Mouse (Mus musculus) embryo, embryonic 11 days (tissue): ENCODE results near the gene Fam120b.
A peak's percentile ranks its signal among the peaks of the same experiment; 100 is the strongest.

Experiments
- DNase-seq: peaks from one replicate; pipeline ENCODE4 v3.0.0-alpha.2; 2015

The Fam120b gene

DNA sequence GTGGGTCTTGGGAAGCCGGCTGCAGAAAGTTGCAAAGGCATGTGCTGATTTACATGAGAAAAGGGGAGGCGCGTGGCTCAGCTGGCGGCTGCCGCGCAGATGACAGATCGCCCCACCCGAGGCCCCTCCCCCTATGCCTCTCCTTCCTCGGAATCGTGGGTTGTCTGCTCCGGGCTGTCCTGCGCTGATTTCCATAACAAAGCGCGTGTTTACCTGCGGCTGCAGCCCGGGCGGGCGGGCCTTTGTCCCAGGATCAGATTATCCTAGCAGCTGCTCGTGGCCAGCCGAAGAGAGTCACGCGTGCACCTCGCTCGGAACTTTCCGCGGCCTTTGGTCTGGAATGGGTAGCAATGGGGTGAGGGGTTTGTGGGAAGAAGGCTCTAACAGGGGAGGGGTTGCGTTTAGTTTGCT lies 15.4 kb upstream of the Fam120b start:
- peak; percentile 84 for DNase-seq

DNA sequence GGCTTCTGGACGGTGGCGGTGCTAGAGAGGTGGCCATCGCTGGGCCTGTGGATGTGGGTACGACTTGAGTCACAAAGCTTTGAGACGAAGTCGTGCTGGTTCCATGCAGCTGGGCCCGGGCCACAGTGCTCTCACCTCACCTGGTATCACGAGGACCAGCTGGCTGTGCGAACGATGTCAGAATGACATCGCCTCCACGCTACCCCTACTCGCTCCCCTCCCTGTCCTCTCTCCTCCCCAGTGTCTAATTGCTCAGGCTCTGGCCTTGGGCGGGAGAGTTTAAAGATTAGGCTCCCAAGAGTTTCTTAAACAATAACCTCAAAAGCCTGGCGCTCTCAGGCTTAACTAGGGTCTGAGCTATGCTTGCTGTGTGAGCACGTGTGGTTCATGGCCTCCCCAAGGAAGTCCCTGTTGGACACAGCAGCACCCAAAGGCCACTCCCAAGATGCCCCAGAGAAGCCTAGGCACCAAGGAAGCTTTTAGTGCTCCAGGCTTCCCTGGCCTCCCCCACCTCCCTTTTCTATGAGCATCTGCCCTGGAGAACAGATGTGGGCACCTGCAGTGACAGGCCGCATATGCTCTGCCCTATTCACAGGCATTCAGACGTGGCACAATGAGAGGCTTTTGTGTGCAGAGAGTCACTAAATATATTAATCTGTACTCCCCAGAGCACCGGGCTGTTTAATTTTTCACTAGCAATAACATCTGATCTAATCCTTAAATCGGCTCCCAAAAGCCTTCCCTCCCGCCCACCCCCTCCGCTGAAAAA lies 14.7 kb upstream of the Fam120b start:
- peak; percentile 57 for DNase-seq

DNA sequence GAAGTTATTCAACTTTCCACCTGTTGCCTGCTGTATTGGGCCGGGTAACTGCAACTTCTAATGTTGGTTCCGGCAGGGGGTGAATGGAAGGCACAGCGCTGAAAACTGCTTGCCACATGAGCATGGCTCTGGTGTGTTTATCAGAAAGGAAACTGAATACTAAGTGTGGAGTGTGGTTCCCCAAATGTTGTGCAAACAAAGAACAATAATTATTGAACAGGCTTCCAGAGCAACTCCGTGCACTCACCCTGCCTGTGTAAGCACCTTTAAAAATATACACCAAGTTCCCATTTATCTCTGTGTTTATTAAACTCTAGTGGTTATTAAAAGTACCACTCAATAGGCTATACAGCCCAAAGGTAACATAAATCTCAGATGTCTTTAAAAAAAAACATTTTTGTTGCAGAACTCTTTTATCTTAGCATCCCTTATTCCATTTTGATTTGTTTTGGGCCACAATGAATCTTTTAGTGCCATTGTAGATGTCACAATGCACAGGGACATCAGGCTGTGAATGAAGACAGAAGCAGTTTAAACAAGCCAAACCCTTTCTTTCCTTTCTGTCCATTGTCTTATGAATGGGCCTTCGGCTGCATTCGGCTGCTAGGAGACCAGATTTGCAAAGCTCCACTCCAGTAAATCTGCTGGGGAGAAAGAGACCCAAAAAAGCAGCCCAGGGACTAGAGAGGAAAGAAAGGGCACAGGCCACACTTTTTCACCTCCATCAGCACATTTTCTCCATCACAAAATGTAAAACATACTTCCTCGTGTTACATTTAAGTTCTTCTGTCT lies 13.9 kb upstream of the Fam120b start:
- DNase-seq: peak; percentile 53

- DNase-seq: no peak
These were observed 12.6 kb upstream of the Fam120b start for GRCm38 (mm10) chr17:15383360-15383759.

GRCm38 (mm10) chr17:15388892-15389291 lies 7.1 kb upstream of the Fam120b start:
- no peak for DNase-seq

- DNase-seq: no peak
These were observed 6.6 kb upstream of the Fam120b start for GRCm38 (mm10) chr17:15389356-15389755.

GRCm38 (mm10) chr17:15401716-15402115 lies 5.7 kb downstream of the Fam120b start:
- no peak for DNase-seq

GRCm38 (mm10) chr17:15406576-15406975 lies 10.6 kb downstream of the Fam120b start:
- DNase-seq: no peak

DNA sequence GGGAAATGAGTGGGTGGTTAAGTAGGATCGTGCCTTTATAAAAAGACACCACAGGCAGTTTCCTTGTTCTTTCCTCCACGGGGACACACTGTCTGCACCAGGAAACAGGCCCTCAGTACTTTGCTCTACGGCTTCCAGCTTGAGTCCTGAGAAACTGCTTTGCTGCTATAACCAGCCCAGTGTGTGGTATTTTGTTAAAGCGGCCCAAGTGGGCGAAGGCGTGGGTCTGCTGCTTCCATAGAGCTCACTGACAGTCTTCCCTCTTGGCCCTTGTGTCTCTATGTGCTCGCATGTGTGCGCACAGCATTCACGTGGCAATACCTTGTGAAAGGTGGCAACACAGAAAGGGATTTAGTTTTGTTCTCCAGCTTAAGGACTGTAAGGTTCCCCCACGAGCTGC lies 13.3 kb downstream of the Fam120b start:
- no peak for DNase-seq

DNA sequence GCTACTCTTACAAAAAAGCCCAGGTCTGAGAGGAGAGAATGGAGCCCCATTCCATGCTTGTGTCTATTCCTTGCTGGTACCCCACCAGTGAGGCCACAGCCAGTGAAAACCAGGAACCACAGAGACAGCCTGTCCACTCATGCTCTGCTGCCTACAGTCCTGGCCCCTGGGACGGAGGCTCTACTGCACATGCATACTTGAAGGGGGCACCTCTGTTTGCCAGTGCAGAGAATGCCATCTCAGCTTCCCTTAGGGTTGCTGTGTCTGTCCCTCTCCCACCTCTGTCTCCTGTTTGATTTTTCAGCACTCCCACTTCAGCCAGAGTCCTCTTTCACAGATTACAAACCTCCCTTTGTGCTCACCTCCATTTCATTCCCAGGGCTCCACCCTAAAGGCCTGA lies 14.9 kb downstream of the Fam120b start:
- no peak for DNase-seq

- DNase-seq: no peak
These were observed 20.7 kb downstream of the Fam120b start for GRCm38 (mm10) chr17:15416596-15417215.

DNA sequence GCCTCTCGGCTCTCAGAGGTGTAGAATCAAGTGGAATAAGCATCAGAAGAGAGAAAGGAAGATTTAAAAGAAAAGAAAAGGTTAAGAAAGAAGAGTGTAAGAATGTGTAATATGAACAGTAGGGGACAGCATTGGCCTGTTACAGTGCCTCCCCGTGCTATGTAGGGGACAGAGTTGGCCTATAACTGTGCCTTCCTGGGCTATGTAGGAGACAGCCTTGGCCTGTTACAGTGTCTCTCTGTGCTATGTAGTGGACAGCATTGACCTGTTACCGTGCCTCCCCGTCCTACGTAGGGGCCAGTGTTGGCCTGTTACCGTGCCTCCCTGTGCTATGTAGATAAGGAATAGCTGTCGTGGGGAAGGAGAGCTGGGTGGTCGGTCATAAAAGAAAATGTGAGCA lies 23.5 kb downstream of the Fam120b start:
- DNase-seq: no peak

DNA sequence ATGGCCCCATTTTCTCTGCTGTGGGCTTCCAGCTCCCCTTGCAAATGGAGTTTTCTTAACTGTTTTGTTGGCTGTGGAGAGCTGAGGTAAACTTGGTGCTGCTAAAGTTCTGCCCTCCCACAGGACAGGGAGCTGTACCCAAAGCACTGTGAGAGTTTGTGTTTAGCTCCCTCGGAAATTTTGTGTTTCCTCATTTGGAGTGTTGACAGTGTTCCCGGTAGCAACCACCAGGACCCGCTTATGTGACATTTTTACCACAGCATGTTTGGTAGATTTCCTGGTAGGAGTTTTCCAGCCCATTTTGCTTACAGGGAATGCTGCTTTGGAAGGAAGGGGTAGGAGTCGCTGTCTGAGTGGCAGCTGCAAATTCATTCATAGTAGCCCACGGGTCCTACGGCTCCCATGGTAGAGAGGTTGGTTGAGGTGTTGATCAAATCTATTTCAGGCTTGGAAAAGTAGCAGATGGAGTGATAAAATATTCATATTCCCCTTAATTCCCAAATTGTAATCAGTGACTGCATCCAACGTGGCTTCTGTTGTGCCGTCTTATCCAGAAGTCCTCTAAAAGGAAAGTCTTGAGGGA lies 24.1 kb downstream of the Fam120b start:
- DNase-seq: no peak

GRCm38 (mm10) chr17:15421446-15421845 lies 25.4 kb downstream of the Fam120b start:
- DNase-seq: no peak

DNA sequence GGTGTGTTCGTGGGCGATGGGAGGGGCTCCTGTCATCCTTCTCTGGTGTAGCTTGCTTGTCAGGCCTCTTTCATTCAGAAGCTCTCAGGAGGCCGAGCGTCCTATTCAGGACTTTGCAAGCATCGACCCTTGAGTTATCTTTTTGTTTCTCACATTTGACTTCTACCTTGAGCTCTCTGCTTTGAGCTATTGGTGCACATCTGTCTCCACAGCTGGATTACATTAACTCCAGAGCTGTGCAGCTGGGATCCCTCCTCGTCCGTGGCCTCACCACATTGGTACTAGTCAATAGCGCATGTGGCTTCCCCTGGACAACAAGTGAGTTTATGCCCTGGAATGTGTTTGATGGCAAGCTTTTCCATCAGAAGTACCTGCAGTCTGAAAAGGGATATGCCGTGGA lies 26.7 kb downstream of the Fam120b start:
- no peak for DNase-seq

- no peak for DNase-seq
These were observed 27.2 kb downstream of the Fam120b start for GRCm38 (mm10) chr17:15423080-15423765.

- DNase-seq: no peak
These were observed 29.9 kb downstream of the Fam120b start for GRCm38 (mm10) chr17:15425931-15426330.

DNA sequence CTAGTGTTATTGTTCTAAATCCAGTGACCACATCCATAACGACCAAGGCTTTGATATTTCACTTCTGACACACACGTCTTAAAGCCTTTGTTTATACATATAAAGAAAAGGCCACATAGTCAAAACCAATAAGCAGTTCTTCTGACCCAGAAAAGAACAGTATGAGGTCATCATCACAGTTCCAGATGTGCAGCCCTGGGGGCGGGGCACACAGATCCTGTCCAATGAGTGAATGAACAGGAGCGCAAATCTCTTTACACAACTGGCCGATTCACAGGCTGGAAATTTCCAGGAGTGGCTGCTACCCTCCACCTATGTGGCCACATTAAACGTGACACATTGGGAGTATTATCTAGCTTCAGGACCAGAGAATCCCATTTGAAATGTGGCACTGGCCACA lies 33.4 kb downstream of the Fam120b start:
- no peak for DNase-seq

DNA sequence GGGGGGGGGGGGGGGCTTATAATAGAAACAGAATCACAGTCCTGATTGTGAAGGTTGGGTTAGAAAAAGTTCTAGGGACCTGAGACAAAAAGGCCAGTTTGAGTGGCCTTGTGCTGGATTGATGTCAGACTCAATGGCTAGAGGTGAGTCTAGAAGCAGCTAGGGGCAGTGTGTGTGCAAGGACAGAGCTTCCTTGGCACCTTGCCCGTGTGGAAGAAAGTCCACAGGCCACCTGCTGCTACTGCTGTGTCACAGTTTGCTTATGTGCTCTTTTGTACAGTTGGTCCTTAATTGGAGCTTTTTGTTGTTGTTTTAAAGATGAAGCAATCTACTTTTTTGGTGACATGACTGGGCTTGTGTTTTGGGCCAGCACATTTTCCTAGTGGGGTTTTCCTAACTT lies 33.9 kb downstream of the Fam120b start:
- DNase-seq: no peak

DNA sequence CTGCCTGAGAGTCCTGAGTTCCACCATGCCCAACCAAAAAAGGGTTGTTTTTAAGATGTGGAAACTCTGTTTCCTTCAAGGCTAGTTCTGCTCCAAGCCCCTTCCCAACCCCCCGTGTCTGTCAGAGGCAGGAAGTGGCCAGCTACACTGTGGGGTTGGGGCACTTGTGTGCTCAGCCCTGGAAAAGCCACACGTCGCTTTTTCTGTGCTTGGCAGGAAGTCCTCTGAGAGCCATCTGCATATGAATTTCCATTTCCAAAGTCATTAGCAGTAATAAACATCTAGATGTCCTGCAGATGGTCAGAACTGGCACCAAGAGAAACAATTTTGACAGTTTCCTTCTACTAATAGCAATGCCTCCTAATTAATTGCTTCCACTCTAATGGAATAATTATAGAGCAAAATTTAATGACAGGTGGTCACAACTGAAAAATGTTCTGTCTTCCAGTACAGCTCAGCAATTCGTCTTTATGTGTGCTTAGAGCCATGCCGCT lies 35.1 kb downstream of the Fam120b start:
- no peak for DNase-seq

- DNase-seq: no peak
These were observed 35.5 kb downstream of the Fam120b start for GRCm38 (mm10) chr17:15431551-15431950.

GRCm38 (mm10) chr17:15432036-15432435 lies 36.0 kb downstream of the Fam120b start:
- DNase-seq: no peak

GRCm38 (mm10) chr17:15434748-15435147 lies 38.7 kb downstream of the Fam120b start:
- no peak for DNase-seq
